Mouse (Mus musculus) lung, embryonic 14.5 days (tissue): ENCODE data around the gene Slc25a35. TPM values are rescaled to one million over a fixed set of nuclear protein-coding genes. Genes with fewer than 3 reads are reported as not detected.

Experiments used
- ATAC-seq: fragments of 200-750 bp; cut with Nextera tagmentation; 2 replicates; pipeline ENCODE4 v1.8.0; 2017; ENCODE audit warnings: mild to moderate bottlenecking, moderate TSS enrichment, moderate library complexity; ENCODE audit not compliant: insufficient read depth
- DNase-seq: peaks from one replicate; pipeline ENCODE4 v3.0.0-alpha.2; 2015
- H3K27ac ChIP-seq: fragments of 300-500 bp; sonication (generic); 2 replicates; pipeline ENCODE4 v1.5.1; 2014; ENCODE audit warnings: low read depth, mild to moderate bottlenecking, moderate library complexity
- H3K27me3 ChIP-seq: fragments of 300-500 bp; sonication (generic); 2 replicates; pipeline ENCODE4 v1.6.1; 2014; ENCODE audit warnings: low read length, control low read depth; ENCODE audit not compliant: insufficient read depth
- H3K36me3 ChIP-seq: fragments of 300-500 bp; sonication (generic); 2 replicates; pipeline ENCODE4 v1.6.1; 2014; ENCODE audit warnings: control low read depth; ENCODE audit not compliant: insufficient read depth
- H3K4me1 ChIP-seq: fragments of 300-500 bp; sonication (generic); 2 replicates; pipeline ENCODE4 v1.6.1; 2014; ENCODE audit warnings: antibody characterized with exemption, control low read depth; ENCODE audit not compliant: insufficient read depth
- H3K4me2 ChIP-seq: fragments of 300-500 bp; sonication (generic); 2 replicates; pipeline ENCODE4 v1.6.1; 2014; ENCODE audit warnings: mild to moderate bottlenecking
- H3K4me3 ChIP-seq: fragments of 300-500 bp; sonication (generic); 2 replicates; pipeline ENCODE4 v1.5.1; 2014; ENCODE audit warnings: low read depth, low read length
- H3K9ac ChIP-seq: fragments of 300-500 bp; sonication (generic); 2 replicates; pipeline ENCODE4 v1.6.1; 2014
- H3K9me3 ChIP-seq: fragments of 300-500 bp; sonication (generic); 2 replicates; pipeline ENCODE4 v1.6.1; 2016; ENCODE audit warnings: low read depth, low read length, control low read depth
- CTCF ChIP-seq: IDR thresholded peaks from 2 replicates; pipeline ENCODE4 v1.5.1; 2016; ENCODE audit warnings: antibody characterized with exemption, low read depth
- WGBS: fragments of 180-500 bp; shearing (Covaris S2); extraction: QIAGEN DNeasy Blood & Tissue Kit; methylation state at CpG from one replicate; pipeline ENCODE4 v1.1.7; 2014; 5-methylcytosine and 5-hydroxymethylcytosine counted together
- polyA plus RNA-seq: library from polyadenylated mRNA; unstranded; fragments of >200 nt; fragmentation: Nextera tagmentation; extraction: Ambion mirVana; gene quantifications from 2 replicates; pipeline ENCODE4 v1.2.1, GENCODE M21; 2014

The Slc25a35 gene
- polyA plus RNA-seq, 1 experiment from 2014 or later: 3.9 TPM

- ATAC-seq (no peak), DNase-seq (no peak)
- Histone ChIP-seq H3K27me3 (peaks cover 29% of the 10 kb centered on the region), H3K36me3 (no peaks in the 10 kb centered on the region), H3K27ac (no peak overlapping the region), H3K4me1 (no peaks in the 10 kb centered on the region), H3K4me2 (peak overlapping the region; percentile 70), H3K9me3 (no peaks in the 10 kb centered on the region), H3K4me3 (peak overlapping the region; percentile 39), H3K9ac (peak overlapping the region; percentile 18)
- 9% methylated on average over 13 of the region's 13 CpGs for WGBS
- TF ChIP-seq CTCF: no peak
Measured at GRCm38 (mm10) chr11:68953903-68954302, 14.0 kb upstream of the Slc25a35 start.

- no peak for ATAC-seq
- Histone ChIP-seq H3K4me1 (no peaks in the 10 kb centered on the region), H3K27me3 (peaks cover 29% of the 10 kb centered on the region), H3K4me3 (peak overlapping the region; percentile 39), H3K27ac (no peak overlapping the region), H3K9ac (peak overlapping the region; percentile 18), H3K36me3 (no peaks in the 10 kb centered on the region), H3K4me2 (peak overlapping the region; percentile 70), H3K9me3 (no peaks in the 10 kb centered on the region)
- DNase-seq: peak; percentile 21
- no peak for TF ChIP-seq CTCF
- WGBS: under 1% methylated on average over 17 of the region's 17 CpGs
Measured at GRCm38 (mm10) chr11:68954408-68954807, 13.5 kb upstream of the Slc25a35 start.

GRCm38 (mm10) chr11:68955473-68955872, 12.5 kb upstream of the Slc25a35 start:
- Histone ChIP-seq H3K4me3 (peak overlapping the region; percentile 39; the same call in 1 of the 2 replicates), H3K4me1 (no peaks in the 10 kb centered on the region), H3K9ac (no peak overlapping the region), H3K4me2 (peak overlapping the region; percentile 70), H3K9me3 (no peaks in the 10 kb centered on the region), H3K27ac (no peak overlapping the region), H3K36me3 (no peaks in the 10 kb centered on the region), H3K27me3 (peaks cover 29% of the 10 kb centered on the region)
- WGBS: 62% methylated on average over 5 of the region's 5 CpGs
- no peak for TF ChIP-seq CTCF
- DNase-seq (no peak), ATAC-seq (no peak)

GRCm38 (mm10) chr11:68956107-68956506, 11.8 kb upstream of the Slc25a35 start:
- Histone ChIP-seq H3K4me1 (no peaks in the 10 kb centered on the region), H3K9ac (no peak overlapping the region), H3K4me3 (peak overlapping the region; percentile 39), H3K27me3 (peaks cover 29% of the 10 kb centered on the region), H3K4me2 (peak overlapping the region; percentile 70), H3K9me3 (no peaks in the 10 kb centered on the region), H3K27ac (peak overlapping the region; percentile 58; the same call in 1 of the 2 replicates), H3K36me3 (no peaks in the 10 kb centered on the region)
- DNase-seq (peak; percentile 39), ATAC-seq (no peak)
- TF ChIP-seq CTCF: no peak
- 25% methylated on average over 3 of the region's 3 CpGs for WGBS

GRCm38 (mm10) chr11:68956697-68957096, 11.2 kb upstream of the Slc25a35 start:
- Histone ChIP-seq H3K4me1 (no peaks in the 10 kb centered on the region), H3K4me2 (peak overlapping the region; percentile 52), H3K4me3 (peak overlapping the region; percentile 28), H3K27me3 (peaks cover 29% of the 10 kb centered on the region), H3K36me3 (no peaks in the 10 kb centered on the region), H3K9me3 (no peaks in the 10 kb centered on the region), H3K9ac (peak overlapping the region; percentile 17; the same call in 1 of the 2 replicates), H3K27ac (peak overlapping the region; percentile 58; the same call in 1 of the 2 replicates)
- TF ChIP-seq CTCF: no peak
- WGBS: 26% methylated on average over 13 of the region's 13 CpGs
- peak; percentile 32 for DNase-seq
- peak; percentile 62; the same call in 1 of the 2 replicates for ATAC-seq

- Histone ChIP-seq H3K9ac (peak within 1 kb of the TSS; percentile 17; the same call in 1 of the 2 replicates), H3K27ac (peak within 1 kb of the TSS; percentile 58; the same call in 1 of the 2 replicates), H3K36me3 (no peaks in the 10 kb centered on the region), H3K9me3 (no peaks in the 10 kb centered on the region), H3K4me1 (no peaks in the 10 kb centered on the region), H3K4me2 (peak within 1 kb of the TSS; percentile 52), H3K27me3 (peaks cover 29% of the 10 kb centered on the region), H3K4me3 (peak within 1 kb of the TSS; percentile 28)
- ATAC-seq: no peak
- no peak for DNase-seq
- no peak for TF ChIP-seq CTCF
- WGBS: 42% methylated on average over 8 of the region's 8 CpGs
Measured at GRCm38 (mm10) chr11:68957308-68957707, 10.6 kb upstream of the Slc25a35 start, which contains the start of gene Arhgef15. Gene Arhgef15 (minus strand): TSS chr11:68957480.

GRCm38 (mm10) chr11:68957971-68958370, 10.0 kb upstream of the Slc25a35 start:
- no peak overlapping the region; the same call in 1 of the 2 replicates for H3K9ac ChIP-seq

More at GRCm38 (mm10) chr11:68957971-68958370, 10.0 kb upstream of the Slc25a35 start:
- no peaks in the 10 kb centered on the region for H3K4me1 ChIP-seq
- peaks cover 27% of the 10 kb centered on the region for H3K27me3 ChIP-seq
- no peak for TF ChIP-seq CTCF
- WGBS: 93% methylated on average over 1 of the region's 1 CpGs
- peak overlapping the region; percentile 52; the same call in 1 of the 2 replicates for H3K4me2 ChIP-seq
- ATAC-seq (no peak), DNase-seq (no peak)
- no peak overlapping the region for H3K27ac ChIP-seq
- no peak overlapping the region for H3K4me3 ChIP-seq
- no peaks in the 10 kb centered on the region for H3K9me3 ChIP-seq
- no peaks in the 10 kb centered on the region for H3K36me3 ChIP-seq
